Mouse (Mus musculus) kidney, embryonic 15.5 days (tissue): ENCODE results near the gene Trib3. TPM values are rescaled to one million over a fixed set of nuclear protein-coding genes. Genes with fewer than 3 reads are reported as not detected.
"Not testable (repeated sequence)": the region's sequence is repeated elsewhere in the genome, so short reads cannot be mapped to it uniquely, and the experiment has no call there.

ENCODE experiments used
- ATAC-seq: fragments of 200-750 bp; cut with Nextera tagmentation; replicated peaks from 2 replicates; pipeline ENCODE4 v1.8.0; 2017; ENCODE audit warnings: moderate TSS enrichment; ENCODE audit not compliant: low FRiP score
- H3K27ac ChIP-seq: fragments of 300-500 bp; sonication (generic); 2 replicates; pipeline ENCODE4 v1.5.1; 2015; ENCODE audit warnings: mild to moderate bottlenecking, inconsistent platforms
- H3K27me3 ChIP-seq: fragments of 300-500 bp; sonication (generic); 2 replicates; pipeline ENCODE4 v1.6.1; 2015; ENCODE audit warnings: inconsistent platforms
- H3K36me3 ChIP-seq: fragments of 300-500 bp; sonication (generic); 2 replicates; pipeline ENCODE4 v1.6.1; 2015; ENCODE audit warnings: inconsistent platforms
- H3K4me1 ChIP-seq: fragments of 300-500 bp; sonication (generic); 2 replicates; pipeline ENCODE4 v1.6.1; 2015; ENCODE audit warnings: inconsistent platforms
- H3K4me2 ChIP-seq: fragments of 300-500 bp; sonication (generic); 2 replicates; pipeline ENCODE4 v1.6.1; 2015; ENCODE audit warnings: moderate library complexity, mild to moderate bottlenecking, inconsistent platforms
- H3K4me3 ChIP-seq: fragments of 300-500 bp; sonication (generic); replicated peaks from 2 replicates; pipeline ENCODE4 v1.5.1; 2015; ENCODE audit warnings: mild to moderate bottlenecking, inconsistent platforms
- H3K9ac ChIP-seq: fragments of 300-500 bp; sonication (generic); 2 replicates; pipeline ENCODE4 v1.6.1; 2015; ENCODE audit warnings: mild to moderate bottlenecking, inconsistent platforms
- H3K9me3 ChIP-seq: fragments of 300-500 bp; sonication (generic); replicated peaks from 2 replicates; pipeline ENCODE4 v1.6.1; 2016; ENCODE audit warnings: inconsistent platforms
- WGBS: fragments of 180-500 bp; shearing (Covaris S2); methylation state at CpG from one replicate; pipeline ENCODE4 v1.1.7; 2015; ENCODE audit warnings: mixed read lengths; 5-methylcytosine and 5-hydroxymethylcytosine counted together
- polyA plus RNA-seq: library from polyadenylated mRNA; unstranded; fragments of >200 nt; fragmentation: Nextera tagmentation; extraction: Ambion mirVana; gene quantifications from 2 replicates; pipeline ENCODE4 v1.2.1, GENCODE M21; 2015

Trib3 gene
- polyA plus RNA-seq, 1 experiment from 2014 or later: 1.9 TPM

DNA sequence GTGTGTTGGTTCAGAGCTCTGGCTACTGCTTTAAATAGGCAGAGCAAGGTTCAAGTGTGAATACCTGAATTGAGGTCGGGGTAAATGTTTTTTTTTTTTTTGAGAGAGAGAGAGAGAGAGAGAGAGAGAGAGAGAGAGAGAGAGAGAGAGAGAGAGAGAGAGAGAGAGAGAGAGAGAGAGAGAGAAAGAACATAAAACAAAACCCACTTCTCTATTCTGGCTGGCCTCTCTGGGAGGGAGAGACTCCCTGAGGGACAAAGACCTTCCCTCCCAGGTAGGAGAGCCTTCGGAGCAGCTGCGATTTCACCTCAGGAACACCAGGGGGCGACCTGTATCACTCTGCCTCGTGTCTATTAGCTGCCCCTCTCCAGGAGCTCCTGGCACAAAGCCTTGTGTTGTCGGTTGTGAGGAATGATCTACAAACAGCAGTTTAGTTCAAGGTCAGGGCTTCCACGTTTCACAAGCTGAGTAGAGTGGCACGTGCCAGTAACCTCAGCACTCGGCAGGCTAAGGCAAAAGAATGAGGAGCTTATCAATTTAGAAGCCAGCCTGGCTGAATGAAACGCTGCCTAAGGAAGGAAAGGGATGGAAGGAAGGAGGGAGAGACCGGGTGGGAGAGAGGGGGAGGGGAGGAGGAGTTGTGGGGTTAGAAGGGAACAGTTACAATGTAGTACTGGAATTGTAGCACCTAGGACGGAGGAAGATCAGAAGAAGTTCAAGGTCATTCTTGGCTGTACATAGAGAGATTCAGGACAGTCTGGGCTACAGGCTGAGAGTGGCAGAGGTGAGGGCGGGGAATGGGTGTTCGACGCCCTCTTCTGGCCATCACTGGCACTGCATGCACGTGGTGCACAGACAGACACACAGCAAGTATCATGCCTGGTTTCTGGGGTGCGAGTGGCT lies 19.7 kb upstream of the Trib3 start:
- no peaks in the 10 kb centered on the region for H3K9me3 ChIP-seq
- H3K27me3 ChIP-seq: 0 out of 2 replicates have a peak, but pooled peaks cover 3% of the 10 kb centered on the region
- H3K27ac ChIP-seq: peak overlapping the region; percentile 58; the same call in 1 of the 2 replicates
- WGBS: 8% methylated on average over 17 of the region's 17 CpGs
- no peak overlapping the region for H3K9ac ChIP-seq
- ATAC-seq: peak; percentile 77
- H3K4me3 ChIP-seq: 0 out of 2 replicates have a peak overlapping the region, but pooled peaks have one; percentile 8
- peaks cover 15% of the 10 kb centered on the region for H3K4me1 ChIP-seq
- H3K4me2 ChIP-seq: peak overlapping the region; percentile 54
- H3K36me3 ChIP-seq: no peaks in the 10 kb centered on the region

DNA sequence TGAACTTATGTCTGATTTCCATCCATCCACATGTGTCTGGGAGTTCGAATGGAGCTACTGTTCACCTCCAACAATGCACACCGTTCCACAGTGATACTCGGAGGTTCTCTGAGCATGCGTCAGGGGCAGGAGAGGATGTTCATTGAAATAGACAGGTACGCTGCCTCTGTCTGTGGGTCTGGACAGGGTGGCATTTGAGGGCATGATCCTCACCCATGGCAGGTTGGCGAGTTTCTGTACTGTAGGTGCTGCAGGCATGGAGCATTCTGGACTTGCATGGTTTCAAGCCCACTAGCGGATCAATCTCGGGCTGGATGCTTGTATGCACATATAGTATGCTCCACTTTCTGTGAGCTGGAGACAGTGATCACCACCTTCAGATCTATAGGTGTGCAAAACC lies 17.4 kb upstream of the Trib3 start:
- H3K36me3 ChIP-seq: no peaks in the 10 kb centered on the region
- WGBS: 89% methylated on average over 8 of the region's 8 CpGs
- H3K27ac ChIP-seq: no peak overlapping the region
- 0 out of 2 replicates have a peak, but pooled peaks cover 3% of the 10 kb centered on the region for H3K27me3 ChIP-seq
- no peak overlapping the region for H3K4me3 ChIP-seq
- H3K4me2 ChIP-seq: no peak overlapping the region
- no peak for ATAC-seq
- H3K4me1 ChIP-seq: peaks cover 15% of the 10 kb centered on the region
- no peaks in the 10 kb centered on the region for H3K9me3 ChIP-seq
- no peak overlapping the region for H3K9ac ChIP-seq

DNA sequence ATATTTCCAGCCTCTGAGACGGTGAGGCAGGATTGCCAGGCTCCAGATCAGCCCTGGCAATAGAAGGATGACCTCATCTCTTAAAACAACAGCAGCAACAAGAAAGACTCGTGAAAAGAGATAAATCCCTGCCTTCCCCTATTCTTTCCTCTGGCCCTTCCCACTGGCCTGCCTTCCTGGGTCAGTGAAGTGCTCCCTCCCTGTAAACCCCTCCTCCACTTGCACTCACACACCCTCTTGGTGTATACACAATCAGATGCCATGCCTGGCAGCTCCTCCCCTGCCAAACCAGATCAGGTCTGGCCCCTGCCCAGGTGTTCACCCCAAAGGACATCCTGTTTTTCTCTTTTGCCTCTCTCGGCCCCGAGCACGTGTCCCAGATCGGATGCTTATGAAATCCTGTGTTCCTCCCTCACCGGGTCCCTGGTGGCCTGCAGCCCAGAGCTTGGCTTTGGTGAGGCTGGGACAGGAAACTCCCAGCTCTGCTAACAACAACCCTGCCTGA lies 16.5 kb upstream of the Trib3 start:
- peaks cover 15% of the 10 kb centered on the region for H3K4me1 ChIP-seq
- 37% methylated on average over 7 of the region's 7 CpGs for WGBS
- H3K4me2 ChIP-seq: no peak overlapping the region
- no peaks in the 10 kb centered on the region for H3K36me3 ChIP-seq
- no peak overlapping the region for H3K9ac ChIP-seq
- ATAC-seq: no peak
- 0 out of 2 replicates have a peak, but pooled peaks cover 3% of the 10 kb centered on the region for H3K27me3 ChIP-seq
- H3K4me3 ChIP-seq: no peak overlapping the region
- no peaks in the 10 kb centered on the region for H3K9me3 ChIP-seq
- H3K27ac ChIP-seq: 0 out of 2 replicates have a peak overlapping the region, but pooled peaks have one; percentile 22

DNA sequence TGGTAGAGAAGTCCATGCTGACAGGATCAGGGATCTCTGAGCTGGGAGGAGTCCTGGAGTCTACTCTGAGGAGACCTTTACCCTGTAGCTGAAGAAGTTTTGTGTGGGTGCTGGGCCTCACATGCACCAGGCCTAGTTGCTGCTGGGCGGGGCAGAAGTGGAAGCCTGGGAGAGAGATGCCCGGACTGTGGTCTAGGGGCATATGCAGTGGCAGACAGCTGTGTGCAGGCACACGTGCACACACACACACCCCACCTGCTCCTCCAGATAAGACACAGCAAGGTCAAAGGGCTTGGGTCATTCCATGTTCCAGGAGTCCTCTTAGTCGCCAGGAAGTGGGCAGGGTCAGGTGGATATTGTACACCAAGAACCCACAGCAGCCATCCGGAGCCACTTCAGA lies 15.8 kb upstream of the Trib3 start:
- Histone ChIP-seq H3K9ac (no peak overlapping the region), H3K27ac (0 out of 2 replicates have a peak overlapping the region, but pooled peaks have one; percentile 22), H3K4me2 (no peak overlapping the region), H3K36me3 (no peaks in the 10 kb centered on the region), H3K4me1 (peaks cover 15% of the 10 kb centered on the region), H3K9me3 (no peaks in the 10 kb centered on the region), H3K4me3 (no peak overlapping the region), H3K27me3 (0 out of 2 replicates have a peak, but pooled peaks cover 3% of the 10 kb centered on the region)
- 0 out of 2 replicates have a peak, but pooled peaks have one; percentile 8 for ATAC-seq
- 58% methylated on average over 5 of the region's 5 CpGs for WGBS

DNA sequence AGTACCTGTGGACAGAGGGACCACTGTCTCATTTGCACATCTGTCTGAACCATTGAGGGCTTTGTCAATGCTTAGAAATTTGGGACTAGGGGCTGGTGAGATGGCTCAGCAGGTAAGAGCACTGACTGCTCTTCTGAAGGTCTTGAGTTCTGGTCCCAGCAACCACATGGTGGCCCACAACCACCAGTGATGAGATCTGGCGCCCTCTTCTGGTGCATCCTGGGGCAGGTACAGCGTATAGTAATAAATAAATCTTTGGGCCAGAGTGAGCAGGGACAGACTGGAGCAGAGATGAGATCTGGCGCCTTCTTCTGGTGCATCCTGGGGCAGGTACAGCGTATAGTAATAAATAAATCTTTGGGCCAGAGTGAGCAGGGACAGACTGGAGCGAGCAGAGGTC lies 15.1 kb upstream of the Trib3 start:
- not testable (repeated sequence) for H3K9me3 ChIP-seq, H3K4me2 ChIP-seq, ATAC-seq, H3K9ac ChIP-seq, H3K27ac ChIP-seq, H3K4me3 ChIP-seq, H3K27me3 ChIP-seq, H3K36me3 ChIP-seq
- 77% methylated on average over 5 of the region's 5 CpGs for WGBS
- peaks cover 13% of the 10 kb centered on the region for H3K4me1 ChIP-seq

DNA sequence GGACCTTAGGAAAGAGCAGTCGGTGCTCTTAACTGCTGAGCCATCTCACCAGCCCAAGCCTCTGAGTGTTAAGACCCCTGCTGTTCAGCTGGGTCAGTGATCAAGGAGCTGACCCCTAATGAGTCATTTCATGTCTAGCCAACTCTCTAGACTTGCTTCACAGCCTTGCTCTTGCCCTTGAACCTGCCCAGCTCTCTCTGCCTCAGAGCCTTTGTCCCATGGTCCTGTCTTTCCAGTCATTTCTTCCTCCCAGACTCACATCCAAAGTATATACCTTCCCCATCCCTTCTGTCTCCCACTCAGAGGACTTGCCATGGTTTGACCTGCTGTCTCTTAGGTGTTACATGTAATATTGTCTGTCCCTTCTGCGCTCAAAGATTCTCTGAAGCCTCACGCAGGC lies 13.4 kb upstream of the Trib3 start:
- H3K4me2 ChIP-seq: no peak overlapping the region
- H3K27me3 ChIP-seq: 0 out of 2 replicates have a peak, but pooled peaks cover 3% of the 10 kb centered on the region
- H3K27ac ChIP-seq: no peak overlapping the region
- H3K4me1 ChIP-seq: 0 out of 2 replicates have a peak, but pooled peaks cover 7% of the 10 kb centered on the region
- H3K9me3 ChIP-seq: no peaks in the 10 kb centered on the region
- no peak overlapping the region for H3K4me3 ChIP-seq
- no peak for ATAC-seq
- no peak overlapping the region for H3K9ac ChIP-seq
- WGBS: 75% methylated on average over 3 of the region's 3 CpGs
- H3K36me3 ChIP-seq: no peaks in the 10 kb centered on the region

DNA sequence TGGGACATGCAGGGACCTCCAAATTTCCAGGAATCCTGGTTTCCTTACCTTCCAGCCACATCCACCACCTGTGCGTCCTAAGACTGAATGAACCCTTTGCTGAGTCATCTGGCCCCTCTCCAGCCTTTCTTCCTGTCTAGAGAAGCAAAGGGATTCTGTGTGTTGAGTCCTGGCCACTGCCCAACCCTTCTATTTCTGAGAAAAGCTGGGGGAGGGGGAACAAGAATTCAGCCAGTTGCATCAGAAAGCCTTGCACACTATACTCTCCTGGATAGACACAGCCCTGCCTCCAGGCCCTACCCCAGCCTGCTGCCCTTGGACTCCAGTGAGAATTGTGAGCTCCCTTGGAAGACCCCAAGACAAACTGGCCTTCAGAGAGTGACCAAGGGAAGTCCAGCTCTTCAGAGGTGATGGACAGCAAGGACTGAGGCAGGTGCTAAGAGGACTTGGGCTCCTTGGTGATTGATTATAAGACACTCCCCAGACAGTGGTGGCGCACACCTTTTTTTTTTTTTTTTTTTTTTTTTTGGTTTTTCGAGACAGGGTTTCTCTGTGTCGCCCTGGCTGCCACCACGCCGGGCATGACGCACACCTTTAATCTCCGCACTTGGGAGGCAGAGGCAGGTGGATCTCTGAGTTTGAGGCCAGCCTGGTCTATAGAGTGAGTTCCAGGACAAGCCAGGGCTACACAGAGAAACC lies 6.2 kb upstream of the Trib3 start:
- peak; percentile 43; the same call in 1 of the 2 replicates for ATAC-seq
- Histone ChIP-seq H3K27ac (no peak overlapping the region), H3K4me2 (no peak overlapping the region), H3K9me3 (no peaks in the 10 kb centered on the region), H3K9ac (no peak overlapping the region), H3K4me1 (peaks cover 21% of the 10 kb centered on the region; the same call in 1 of the 2 replicates), H3K27me3 (no peaks in the 10 kb centered on the region; the same call in 1 of the 2 replicates), H3K4me3 (no peak overlapping the region), H3K36me3 (no peaks in the 10 kb centered on the region)
- 86% methylated on average over 8 of the region's 8 CpGs for WGBS

DNA sequence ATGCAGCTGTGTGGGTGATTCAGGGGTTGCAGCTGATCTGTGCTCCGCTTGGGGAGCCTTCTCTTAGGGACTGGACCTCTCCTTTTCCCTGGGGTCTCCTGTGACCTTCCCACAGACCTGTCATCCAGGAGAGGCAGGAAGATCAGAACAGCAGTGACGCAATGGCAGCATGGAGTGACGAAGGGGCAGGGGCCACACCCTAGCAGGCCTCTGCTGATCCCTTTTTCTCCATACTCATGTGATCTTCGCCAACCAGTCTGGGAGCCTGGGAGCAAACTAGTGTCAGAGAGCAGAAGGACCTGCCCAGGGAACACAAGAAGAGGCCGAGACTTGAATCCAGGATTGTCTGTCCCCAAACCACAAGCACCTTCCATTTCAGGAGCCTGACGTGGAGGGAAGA lies 5.4 kb upstream of the Trib3 start:
- no peak overlapping the region for H3K4me3 ChIP-seq
- no peak overlapping the region for H3K4me2 ChIP-seq
- H3K9ac ChIP-seq: no peak overlapping the region
- WGBS: 83% methylated on average over 6 of the region's 6 CpGs
- ATAC-seq: no peak
- no peak overlapping the region for H3K27ac ChIP-seq
- peaks cover 26% of the 10 kb centered on the region for H3K4me1 ChIP-seq
- no peaks in the 10 kb centered on the region for H3K9me3 ChIP-seq
- H3K27me3 ChIP-seq: peaks cover 4% of the 10 kb centered on the region; the same call in 1 of the 2 replicates
- H3K36me3 ChIP-seq: no peaks in the 10 kb centered on the region

DNA sequence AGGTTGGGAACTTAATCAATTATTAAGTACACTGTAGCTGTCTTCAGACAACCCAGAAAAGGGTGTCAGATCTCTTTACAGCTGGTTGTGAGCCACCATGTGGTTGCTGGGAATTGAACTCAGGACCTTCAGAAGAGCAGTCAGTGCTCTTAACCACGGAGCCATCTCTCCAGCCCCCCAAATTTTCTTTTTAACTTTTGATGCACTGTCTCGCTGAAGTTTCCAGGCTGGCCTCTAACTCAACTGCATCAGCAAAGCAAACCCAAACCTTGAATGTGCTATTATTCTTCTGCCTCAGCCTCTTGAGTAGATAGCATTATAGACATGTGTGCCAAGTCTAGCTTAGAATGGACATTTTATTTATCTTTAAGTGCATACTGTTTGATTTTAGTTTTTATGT lies 3.9 kb upstream of the Trib3 start:
- WGBS: 78% methylated on average over 2 of the region's 2 CpGs
- H3K27ac ChIP-seq: no peak overlapping the region
- no peak overlapping the region for H3K4me3 ChIP-seq
- H3K9me3 ChIP-seq: no peaks in the 10 kb centered on the region
- H3K36me3 ChIP-seq: no peaks in the 10 kb centered on the region
- peaks cover 38% of the 10 kb centered on the region for H3K4me1 ChIP-seq
- no peak for ATAC-seq
- H3K9ac ChIP-seq: no peak overlapping the region
- peaks cover 7% of the 10 kb centered on the region; the same call in 1 of the 2 replicates for H3K27me3 ChIP-seq
- H3K4me2 ChIP-seq: no peak overlapping the region

DNA sequence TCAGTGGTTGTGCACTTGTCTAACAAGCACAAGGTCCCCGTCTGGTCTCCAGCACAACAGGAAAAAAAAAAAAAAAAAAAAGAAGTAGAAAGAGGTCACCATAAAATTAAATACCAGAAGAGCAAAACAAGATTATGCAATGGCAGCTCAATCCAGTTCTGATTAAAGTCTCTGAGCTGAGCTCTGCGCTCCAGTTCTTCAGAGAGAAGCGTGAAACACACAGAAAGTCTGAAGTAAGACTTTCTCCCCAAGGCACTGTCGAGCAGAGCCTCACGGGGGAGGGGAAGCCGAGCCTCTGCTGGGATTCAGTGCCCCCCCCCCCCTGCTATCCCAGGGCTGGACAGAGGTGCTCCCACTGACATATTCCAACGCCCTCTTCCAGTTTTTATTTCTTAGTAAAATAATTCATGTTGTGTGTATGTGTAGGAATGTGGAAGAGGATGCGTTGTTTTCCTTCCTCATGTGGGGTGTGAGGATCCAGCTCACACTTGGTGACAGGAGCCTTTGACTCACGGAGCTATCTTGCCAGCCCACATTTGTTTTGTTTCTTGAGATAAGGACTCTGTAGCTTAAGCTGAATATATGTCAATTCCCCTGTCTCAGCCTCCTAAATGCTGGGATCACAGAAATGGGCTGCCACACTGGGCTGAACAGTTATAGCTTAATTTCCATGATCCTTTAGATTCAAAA lies 3.1 kb upstream of the Trib3 start:
- no peak overlapping the region for H3K4me2 ChIP-seq
- no peaks in the 10 kb centered on the region for H3K9me3 ChIP-seq
- peaks cover 7% of the 10 kb centered on the region; the same call in 1 of the 2 replicates for H3K27me3 ChIP-seq
- no peak overlapping the region for H3K9ac ChIP-seq
- no peak overlapping the region for H3K4me3 ChIP-seq
- H3K27ac ChIP-seq: no peak overlapping the region
- ATAC-seq: no peak
- 43% methylated on average over 9 of the region's 9 CpGs for WGBS
- H3K4me1 ChIP-seq: peaks cover 38% of the 10 kb centered on the region
- H3K36me3 ChIP-seq: no peaks in the 10 kb centered on the region

DNA sequence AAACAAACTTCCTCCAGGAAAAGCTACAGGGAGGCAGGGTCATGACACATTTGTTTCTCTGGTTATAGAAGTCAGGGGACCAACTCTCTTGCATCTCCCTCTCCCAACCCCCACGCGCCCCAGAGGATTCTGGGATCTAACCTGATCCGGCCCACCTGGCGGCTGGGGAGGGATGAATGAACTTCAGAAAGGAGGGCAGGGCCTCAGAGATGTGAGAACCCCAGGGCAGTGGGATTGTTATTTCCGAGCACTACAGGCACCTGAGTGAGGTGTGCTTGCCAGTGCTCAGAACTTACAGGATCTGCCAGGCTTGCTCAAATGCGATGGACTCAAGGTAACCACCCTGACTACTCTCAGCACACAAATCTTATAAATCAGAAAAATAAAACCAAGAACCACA lies 1.6 kb upstream of the Trib3 start:
- no peaks in the 10 kb centered on the region for H3K9me3 ChIP-seq
- no peak overlapping the region for H3K4me3 ChIP-seq
- WGBS: 54% methylated on average over 6 of the region's 6 CpGs
- H3K36me3 ChIP-seq: no peaks in the 10 kb centered on the region
- no peak overlapping the region for H3K27ac ChIP-seq
- ATAC-seq: no peak
- H3K9ac ChIP-seq: no peak overlapping the region
- peaks cover 38% of the 10 kb centered on the region for H3K4me1 ChIP-seq
- H3K27me3 ChIP-seq: peaks cover 7% of the 10 kb centered on the region; the same call in 1 of the 2 replicates
- H3K4me2 ChIP-seq: no peak overlapping the region
